Mouse (Mus musculus) testis, postnatal 10 days (tissue): ENCODE results near the gene Zswim5.
"Not testable (repeated sequence)": the region's sequence is repeated elsewhere in the genome, so short reads cannot be mapped to it uniquely, and the experiment has no call there.

Source experiments
- DNase-seq: peaks from one replicate; pipeline ENCODE4 v3.0.0; 2021; ENCODE audit warnings: low spot score

Zswim5 gene

DNA sequence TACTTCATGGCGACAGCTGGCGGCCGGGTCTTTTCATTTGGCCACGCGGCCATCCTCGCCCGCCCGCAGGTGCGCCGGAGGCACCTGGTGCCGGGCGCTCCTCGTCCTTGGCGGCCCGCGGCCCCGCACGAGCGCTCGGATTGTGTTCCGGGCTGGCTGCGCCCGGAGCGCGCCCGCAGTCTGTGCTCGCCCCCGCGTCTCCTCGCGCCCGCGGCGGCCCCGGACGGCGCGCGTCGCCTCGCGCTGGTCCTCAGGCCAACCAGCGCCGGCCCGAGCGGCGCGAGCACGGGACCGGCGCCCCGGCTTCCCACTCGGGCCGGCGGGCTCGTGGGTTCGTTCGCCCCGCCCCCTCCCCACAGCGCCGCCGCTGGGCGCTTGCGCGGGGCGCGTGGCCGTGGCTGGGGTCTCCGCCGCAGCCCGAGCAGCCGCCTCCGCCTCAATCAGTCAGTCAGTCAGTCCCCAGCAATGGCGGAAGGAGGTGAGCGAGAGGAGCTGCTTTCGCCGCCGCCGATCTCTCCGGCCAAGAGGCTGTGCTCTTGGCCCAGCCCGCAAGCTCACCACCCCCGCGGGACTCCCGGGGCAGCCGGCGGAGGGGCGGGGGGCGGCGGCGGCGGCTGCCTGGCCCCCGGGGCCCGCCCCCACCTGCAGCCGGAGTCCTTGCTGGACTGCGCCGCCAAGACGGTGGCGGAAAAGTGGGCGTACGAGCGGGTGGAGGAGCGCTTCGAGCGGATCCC is at the start of gene Zswim5:
Gene Zswim5 (plus strand): TSS at position 382 of the 734 bp plus-strand sequence.
- DNase-seq = peak; percentile 72

- no peak for DNase-seq
Measured at GRCm38 (mm10) chr4:116827819-116828218, 49.4 kb upstream of the Zswim5 start.

GRCm38 (mm10) chr4:116829364-116830069 is 47.7 kb upstream of the Zswim5 start:
- no peak for DNase-seq

DNA sequence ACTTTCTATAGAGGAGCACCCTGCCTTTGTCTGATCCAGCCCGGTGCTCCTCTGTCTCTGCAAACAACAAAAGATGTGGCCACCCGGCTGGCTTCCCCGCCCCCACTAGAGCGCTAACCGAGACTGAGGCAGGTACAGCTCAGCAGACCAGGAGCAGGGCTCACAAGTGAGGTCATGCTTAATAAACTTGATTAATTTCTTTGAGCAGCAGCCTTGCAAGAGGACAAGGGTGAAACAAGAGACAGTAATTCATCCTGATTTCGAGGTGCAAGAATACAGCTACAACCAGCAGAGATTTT is 47.2 kb upstream of the Zswim5 start:
- no peak for DNase-seq

DNA sequence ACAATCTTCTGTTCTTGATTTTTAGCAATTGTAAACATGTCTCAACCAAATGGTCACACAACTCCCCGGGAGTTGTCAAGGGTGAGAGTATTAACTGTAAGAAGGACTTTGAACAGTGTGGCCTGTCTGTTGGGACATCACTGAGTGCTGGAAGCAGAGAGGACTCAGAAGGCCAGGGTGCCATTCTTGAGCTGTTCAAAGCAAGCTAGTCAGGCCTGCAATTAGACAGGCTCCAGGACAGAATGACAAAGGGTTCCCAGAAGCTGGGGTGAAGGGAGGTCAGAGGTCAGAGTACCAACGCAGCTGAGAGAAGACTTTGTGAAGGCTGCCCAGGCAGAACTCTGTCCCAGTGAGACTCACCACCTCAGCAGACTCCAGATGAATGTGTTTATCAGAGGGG is 38.2 kb upstream of the Zswim5 start:
- no peak for DNase-seq

DNA sequence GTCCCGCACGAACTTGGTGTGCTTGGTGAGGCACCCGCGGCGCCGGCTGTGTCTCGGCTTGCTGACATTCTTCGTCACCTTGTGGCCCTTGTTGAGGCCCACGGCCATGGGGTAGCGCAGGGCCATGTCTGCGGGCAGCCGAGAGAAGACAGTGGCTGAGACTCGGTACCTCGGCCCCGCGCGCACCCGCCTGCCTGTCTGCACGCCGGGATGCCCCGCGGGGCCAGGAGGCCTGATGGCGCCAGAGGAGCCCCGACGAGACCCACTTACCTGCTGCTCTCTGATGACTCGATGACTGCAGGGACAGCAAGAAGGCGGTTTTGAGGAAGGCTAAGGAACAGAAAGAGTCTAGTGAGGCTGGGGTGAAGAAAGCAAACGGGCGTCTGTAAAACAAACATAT is 37.1 kb upstream of the Zswim5 start:
- not testable (repeated sequence) for DNase-seq

DNA sequence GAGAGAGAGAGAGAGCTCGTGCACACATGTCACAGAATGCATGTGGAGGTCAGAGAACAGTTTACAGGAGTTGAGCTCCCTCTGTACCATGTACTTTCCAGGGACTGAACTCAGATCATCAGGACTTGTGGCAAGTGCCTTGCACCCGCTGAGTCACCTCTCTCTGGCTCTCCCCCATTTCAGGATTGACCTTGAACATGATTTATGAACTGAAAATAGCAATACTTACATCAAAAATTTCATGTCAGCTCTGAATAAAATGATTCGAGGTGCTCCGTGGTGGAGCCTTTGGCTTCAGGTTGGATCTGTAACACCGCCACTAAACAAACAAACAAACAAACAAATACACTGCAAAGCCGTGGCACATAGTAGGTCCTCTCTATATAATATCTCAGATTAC is 36.3 kb upstream of the Zswim5 start:
- no peak for DNase-seq

- DNase-seq = no peak
Measured at GRCm38 (mm10) chr4:116844324-116844723, 32.9 kb upstream of the Zswim5 start.

GRCm38 (mm10) chr4:116849901-116850300 is 27.3 kb upstream of the Zswim5 start:
- no peak for DNase-seq

DNA sequence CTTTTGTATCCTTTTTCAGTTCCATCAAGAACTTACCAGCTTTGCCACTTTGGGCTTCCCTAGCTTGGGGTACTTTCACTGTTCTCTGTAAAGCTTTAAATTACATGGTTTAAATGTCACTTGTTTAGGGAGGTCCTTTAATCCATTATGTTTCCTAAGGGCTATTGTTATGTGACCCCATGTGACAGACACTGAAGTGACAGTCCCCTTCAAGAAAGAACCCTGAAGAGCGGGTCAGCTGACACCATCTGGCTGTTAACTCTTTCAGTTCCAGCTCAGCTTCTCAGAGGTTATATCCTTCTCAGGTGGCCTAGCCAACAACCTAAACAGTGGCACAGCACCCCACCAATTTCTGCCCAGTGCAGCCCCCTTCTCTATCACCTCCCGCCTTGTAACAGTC is 22.9 kb upstream of the Zswim5 start:
- no peak for DNase-seq

GRCm38 (mm10) chr4:116857203-116857602 is 20.0 kb upstream of the Zswim5 start:
- no peak for DNase-seq

DNA sequence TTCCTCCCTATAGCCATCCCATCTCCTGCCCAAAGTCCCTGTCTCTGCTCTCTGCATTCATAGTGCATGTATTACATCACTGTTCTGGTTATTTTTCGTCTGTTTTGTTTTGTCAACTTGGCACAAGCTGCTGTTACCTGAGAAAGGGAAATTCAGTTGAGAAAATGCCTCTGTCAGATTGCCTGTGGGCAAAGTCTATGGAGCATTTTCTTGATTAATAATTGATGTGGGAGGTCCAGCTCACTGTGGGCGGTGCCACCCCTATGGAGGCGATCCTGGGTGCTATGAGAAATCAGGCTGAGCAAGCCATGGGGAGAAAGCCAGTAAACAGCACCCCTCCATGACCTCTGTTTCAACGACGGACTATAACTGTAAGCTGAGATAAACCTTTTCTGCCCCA is 17.5 kb upstream of the Zswim5 start:
- DNase-seq = no peak

DNA sequence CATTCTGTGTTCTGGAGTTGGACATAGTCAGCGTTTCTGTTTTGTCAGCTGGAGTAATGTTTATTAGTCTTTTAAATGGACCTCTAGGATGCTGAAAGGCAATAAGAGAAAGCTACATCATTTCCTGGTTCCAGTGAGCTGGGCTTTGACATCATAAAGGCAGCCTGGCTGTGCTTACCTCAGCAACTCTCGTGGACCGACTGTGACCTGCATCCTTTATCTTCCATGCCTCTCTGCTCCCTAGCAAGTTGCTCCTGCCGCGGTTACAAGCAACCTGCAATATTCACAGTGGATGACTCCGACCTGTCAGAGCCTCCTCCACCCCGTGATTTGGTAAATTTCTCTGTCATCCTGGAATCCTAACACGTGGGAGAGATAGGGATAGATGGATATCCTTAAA is 15.2 kb upstream of the Zswim5 start:
- no peak for DNase-seq

GRCm38 (mm10) chr4:116869898-116870297 is 7.3 kb upstream of the Zswim5 start:
- DNase-seq = no peak

GRCm38 (mm10) chr4:116874595-116874994 is 2.6 kb upstream of the Zswim5 start:
- no peak for DNase-seq

DNA sequence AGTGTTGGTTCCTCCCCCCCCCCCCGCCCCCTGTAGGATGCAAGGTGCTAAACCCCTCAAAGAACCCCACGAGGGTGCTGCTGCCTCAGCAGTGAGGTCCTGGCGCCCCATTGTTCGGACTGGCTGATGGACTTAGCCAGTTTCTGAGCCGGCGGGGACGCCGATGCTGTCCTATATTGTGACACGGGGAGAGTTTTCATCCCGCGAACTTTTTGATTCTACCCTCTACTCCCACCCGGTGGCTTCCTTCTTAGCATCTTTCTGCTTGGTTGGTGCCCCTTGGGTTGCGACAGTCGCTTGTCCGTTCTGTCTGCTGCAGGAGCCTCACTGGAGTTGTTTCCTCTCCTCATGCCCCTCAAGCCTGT is 564 bp upstream of the Zswim5 start:
- DNase-seq = peak; percentile 49

- peak; percentile 48 for DNase-seq
Measured at GRCm38 (mm10) chr4:116877729-116878321, 649 bp downstream of the Zswim5 start.

- peak; percentile 45 for DNase-seq
Measured at GRCm38 (mm10) chr4:116878491-116878890, 1.3 kb downstream of the Zswim5 start.

DNA sequence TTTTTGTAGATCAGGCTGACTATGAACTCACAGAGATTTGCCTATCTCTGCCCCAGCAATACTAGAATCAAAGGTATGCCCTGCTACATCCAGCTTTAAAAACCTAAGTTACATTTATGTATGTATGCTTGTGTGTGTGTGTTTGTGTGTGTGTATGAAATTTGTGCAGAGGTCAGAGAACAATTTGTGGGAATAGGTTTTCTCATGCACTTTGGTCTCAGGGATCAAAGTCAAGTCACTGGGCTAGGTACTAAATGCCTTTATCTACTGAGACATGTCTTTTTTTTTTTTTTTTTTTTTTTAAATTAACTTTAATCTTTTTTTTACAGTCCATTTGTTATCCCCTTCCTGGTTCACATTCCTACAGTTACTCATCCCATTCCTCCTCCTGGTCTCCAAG is 5.5 kb downstream of the Zswim5 start:
- no peak for DNase-seq

GRCm38 (mm10) chr4:116894200-116895080 is 17.3 kb downstream of the Zswim5 start:
- no peak for DNase-seq

- no peak for DNase-seq
Measured at GRCm38 (mm10) chr4:116910489-116911181, 33.5 kb downstream of the Zswim5 start.

GRCm38 (mm10) chr4:116911202-116911601 is 34.0 kb downstream of the Zswim5 start:
- DNase-seq = no peak
